Mouse (Mus musculus) ovary, postnatal 36 days (tissue): ENCODE measurements around the gene Cd300lb.
"Not testable (repeated sequence)": the region's sequence is repeated elsewhere in the genome, so short reads cannot be mapped to it uniquely, and the experiment has no call there.

Source experiments
- DNase-seq: peaks from one replicate; pipeline ENCODE4 v3.0.0; 2022; ENCODE audit warnings: low spot score, mixed read lengths

The Cd300lb gene

GRCm38 (mm10) chr11:114934144-114934543 is at the start of gene Cd300lb:
Gene Cd300lb, minus strand, starts transcription at chr11:114934386.
- no peak for DNase-seq

- DNase-seq: no peak
Measured at GRCm38 (mm10) chr11:114981866-114982265, 47.7 kb upstream of the Cd300lb start.

DNA sequence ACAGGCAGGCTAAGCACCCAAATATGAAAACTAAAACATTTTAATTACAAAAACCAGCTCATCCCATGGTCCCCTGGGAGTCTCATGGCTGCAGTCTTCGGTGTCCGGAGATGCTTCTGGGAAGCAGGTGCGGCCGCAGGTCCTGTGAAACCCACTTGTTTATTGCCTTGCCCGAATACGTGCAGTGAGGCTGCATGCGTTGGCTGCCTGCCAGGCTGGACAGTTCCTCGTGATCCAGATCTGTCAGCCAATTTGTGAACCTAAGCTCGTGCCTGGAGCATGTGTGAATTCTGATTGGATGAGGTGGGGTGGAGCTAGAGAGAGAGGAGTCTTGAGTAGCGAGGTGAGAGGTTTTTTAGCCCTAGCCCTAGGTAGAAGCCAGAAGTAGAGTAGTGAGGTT is 38.5 kb upstream of the Cd300lb start:
- no peak for DNase-seq

DNA sequence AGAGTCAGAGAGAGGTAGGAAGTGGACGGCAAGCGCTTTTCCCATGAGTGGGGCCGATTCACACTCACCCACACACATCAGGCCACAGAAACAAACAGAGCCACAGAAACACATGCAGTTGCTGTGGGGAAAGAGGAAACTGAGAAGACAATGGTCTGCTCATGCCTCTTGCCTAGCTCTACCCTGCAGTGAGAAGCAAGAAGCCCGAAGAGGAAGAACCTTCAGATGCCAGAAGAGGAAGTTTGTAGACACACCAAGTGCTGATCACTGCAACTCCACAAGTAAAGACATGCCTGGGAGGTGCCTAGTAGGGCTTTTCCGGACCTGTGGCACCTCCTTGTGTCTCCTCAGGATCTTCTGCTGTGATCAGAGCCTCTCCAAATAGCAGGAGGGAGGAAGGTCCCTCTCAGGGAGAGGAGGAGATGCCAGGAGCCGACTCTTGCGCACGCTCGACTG is 34.6 kb upstream of the Cd300lb start, which contains the start of gene Cd300c:
Cd300c (minus strand) TSS at position 406 of the 456 bp plus-strand sequence.
- no peak for DNase-seq

GRCm38 (mm10) chr11:114965182-114965828 is 31.1 kb upstream of the Cd300lb start:
- no peak for DNase-seq

DNA sequence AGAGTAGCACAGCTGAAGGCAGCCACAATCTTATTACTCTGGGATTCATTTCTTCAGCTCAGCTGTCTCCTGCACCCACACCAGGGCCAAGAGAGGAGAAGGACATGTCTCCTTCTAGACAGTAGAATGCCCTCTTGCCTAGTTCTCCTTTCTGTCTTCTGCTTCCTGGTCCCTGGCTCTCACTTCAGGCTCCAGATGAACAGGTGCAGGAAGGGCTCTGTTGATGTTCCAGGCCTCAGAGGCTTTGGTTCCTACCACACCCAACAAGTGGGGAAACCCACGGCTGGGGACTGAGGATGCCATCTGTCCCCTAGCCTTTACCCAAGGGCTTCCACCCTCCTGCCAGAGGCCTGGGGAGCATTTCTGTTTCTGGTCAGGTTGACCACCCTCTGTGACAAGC is 26.2 kb upstream of the Cd300lb start:
- DNase-seq: no peak

DNA sequence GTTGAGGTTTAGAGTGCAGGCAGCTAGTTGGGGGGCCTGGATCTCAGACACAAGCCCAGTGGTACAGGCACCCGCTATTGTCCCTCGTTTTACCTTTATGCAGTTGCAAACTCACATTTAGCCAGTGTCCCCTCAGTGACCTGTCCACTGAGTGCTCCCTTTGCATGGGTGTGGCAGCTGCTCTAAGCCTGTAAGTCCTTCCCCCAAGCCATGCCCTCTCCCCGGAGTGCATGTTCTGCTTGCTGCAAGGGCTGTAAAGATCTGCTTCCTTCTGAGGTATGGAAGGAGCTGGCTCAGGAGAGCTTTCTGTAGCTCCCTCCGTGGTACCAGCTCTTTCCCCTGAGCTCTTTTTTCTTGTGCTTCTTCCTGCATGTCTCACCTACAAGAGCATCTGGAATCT is 595 bp downstream of the Cd300lb start:
- no peak for DNase-seq

- DNase-seq: no peak
Measured at GRCm38 (mm10) chr11:114931041-114931440, 3.1 kb downstream of the Cd300lb start.

GRCm38 (mm10) chr11:114929581-114929980 is 4.6 kb downstream of the Cd300lb start:
- no peak for DNase-seq

DNA sequence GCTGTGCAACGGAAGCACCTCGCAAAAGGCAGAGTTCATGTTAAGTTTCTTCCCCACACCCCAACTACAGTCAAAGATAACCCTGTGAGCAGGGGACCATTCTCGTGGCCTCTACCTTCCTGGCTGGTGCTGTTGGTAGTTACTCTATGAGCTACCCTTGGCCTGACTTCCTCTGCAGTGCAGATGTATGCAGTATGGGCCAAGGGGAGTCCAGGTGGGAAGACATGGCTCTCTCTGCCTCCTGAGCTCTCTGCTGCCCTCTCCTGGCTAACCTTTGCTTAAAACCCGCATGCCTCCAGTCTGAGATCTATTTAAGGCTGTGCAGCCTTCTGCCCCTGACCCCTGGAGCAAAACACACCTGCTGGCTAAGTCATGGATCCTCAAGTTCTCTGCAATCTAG is 10.2 kb downstream of the Cd300lb start:
- DNase-seq: no peak

DNA sequence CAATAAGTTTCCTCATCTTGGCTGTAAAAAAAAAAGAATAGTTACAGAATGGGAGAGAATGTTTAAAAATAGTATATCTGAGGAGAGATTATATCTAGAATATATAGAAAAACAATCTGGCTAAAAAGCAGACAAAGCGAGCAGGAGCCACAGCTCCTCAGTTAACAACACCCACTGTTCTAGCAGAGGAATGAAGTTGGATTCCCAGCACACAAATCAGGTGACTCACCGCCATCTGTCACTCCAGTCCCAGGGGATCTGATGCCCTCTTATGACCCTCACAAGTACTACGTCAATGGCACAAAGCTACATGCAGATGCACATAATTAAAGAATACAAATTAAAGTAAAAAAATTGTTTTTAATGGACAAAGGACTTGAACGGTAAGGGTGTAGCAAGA is 11.7 kb downstream of the Cd300lb start:
- no peak for DNase-seq

GRCm38 (mm10) chr11:114917120-114917519 is 17.1 kb downstream of the Cd300lb start:
- no peak for DNase-seq

GRCm38 (mm10) chr11:114914978-114915377 is 19.2 kb downstream of the Cd300lb start:
- DNase-seq: no peak

GRCm38 (mm10) chr11:114912847-114913246 is 21.3 kb downstream of the Cd300lb start:
- DNase-seq: peak; percentile 70

GRCm38 (mm10) chr11:114909538-114909937 is 24.6 kb downstream of the Cd300lb start:
- not testable (repeated sequence) for DNase-seq

DNA sequence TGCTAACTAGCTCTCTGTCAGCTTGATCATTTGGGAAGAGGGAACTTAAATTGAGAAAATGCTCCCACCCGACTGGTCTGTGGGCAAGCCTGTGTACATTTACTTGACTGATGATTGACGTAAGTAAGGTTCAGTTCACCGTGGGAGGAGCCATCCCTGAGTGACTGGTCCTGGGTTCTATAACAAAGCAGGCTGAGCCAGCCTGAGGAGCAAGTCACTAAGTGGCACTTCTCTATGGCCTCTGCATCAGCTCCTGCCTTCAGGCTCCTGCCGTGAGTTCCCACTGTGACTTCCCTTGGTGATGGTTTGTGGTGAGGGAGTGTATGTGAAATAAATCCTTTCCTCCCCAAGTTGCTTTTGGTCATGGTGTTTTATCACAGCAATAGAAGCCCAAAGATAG is 26.1 kb downstream of the Cd300lb start:
- DNase-seq: no peak

DNA sequence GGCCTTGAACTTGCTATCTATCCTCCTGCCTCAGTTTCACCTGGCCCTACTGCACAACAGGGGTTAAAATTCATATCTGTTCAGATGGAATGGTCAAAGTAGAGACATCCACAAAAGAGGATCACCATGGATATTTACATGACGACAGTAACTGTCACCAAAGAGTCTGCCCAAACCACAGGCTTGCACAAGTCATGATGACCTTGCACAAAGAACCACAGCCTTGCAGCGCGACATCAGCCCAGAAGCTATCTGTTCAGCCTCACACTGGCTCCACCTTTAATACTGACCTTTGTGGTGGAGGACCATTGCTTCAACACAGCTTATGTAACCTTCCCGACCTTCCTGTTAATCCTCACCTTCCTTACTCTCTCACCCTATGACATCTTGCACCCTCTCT is 26.6 kb downstream of the Cd300lb start:
- DNase-seq: no peak

GRCm38 (mm10) chr11:114903224-114903623 is 31.0 kb downstream of the Cd300lb start:
- no peak for DNase-seq

- DNase-seq: no peak
Measured at GRCm38 (mm10) chr11:114898026-114898425, 36.2 kb downstream of the Cd300lb start.

- DNase-seq: no peak
Measured at GRCm38 (mm10) chr11:114896085-114896484, 38.1 kb downstream of the Cd300lb start.

DNA sequence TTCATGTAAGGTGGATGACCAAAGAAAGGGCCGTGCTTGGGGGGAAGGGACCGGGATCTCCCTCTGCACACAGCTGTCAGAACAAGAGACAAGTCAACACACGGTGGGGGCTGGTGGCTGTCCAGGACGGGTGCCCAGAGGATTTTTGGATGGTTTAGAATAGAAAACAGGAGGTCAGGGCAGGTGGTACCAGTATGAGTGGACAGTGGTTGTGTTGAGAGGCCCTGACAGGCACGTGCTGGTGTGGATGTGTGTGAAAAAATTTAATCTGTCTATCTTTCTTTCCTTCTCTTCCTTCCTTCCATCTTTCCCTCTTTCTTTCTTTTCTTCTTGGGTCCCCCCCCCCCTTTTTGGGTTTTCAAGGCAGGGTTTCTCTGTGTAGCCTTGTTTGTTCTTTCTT is 43.6 kb downstream of the Cd300lb start:
- no peak for DNase-seq

- DNase-seq: no peak
Measured at GRCm38 (mm10) chr11:114889991-114890518, 44.1 kb downstream of the Cd300lb start, which contains the start of gene Cd300a. Gene Cd300a, plus strand, starts transcription at chr11:114890041.

DNA sequence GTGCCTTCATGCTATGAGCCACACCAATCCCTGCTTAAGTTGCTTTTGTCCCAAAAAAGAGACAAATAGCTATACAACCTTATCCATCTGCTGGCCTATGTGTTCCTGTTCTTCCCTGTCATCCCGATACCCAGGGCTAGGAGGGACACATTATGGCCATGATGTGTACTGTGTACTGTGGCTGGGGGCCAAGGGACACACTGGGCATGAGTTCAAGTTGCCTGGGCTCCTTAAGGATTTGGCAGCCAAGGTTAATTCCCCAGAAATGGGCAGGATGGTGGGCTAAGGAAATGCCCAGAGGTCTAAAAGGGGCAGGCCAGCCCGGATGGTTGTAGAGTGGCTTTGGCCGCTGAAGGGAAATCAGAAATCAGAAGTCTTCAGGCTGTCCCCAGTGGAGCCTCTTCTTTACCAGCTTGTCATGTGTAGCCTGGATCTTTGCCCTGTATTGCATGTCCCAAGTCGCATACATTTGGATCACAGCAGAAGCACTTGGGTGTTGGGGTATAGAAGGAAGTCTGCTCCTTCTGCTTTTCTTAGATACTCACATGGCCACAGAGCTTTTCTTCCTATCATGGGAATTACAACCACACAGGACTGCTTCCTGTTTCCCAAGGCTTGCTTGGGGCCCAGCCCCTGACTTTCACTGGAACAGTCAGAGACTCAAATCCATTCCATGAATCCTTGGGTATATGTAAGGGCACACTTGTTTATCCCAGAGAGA is 49.6 kb downstream of the Cd300lb start:
- DNase-seq: no peak
